8 mouse cellular contexts compared by ENCODE assay signal in the genomic region with DNA sequence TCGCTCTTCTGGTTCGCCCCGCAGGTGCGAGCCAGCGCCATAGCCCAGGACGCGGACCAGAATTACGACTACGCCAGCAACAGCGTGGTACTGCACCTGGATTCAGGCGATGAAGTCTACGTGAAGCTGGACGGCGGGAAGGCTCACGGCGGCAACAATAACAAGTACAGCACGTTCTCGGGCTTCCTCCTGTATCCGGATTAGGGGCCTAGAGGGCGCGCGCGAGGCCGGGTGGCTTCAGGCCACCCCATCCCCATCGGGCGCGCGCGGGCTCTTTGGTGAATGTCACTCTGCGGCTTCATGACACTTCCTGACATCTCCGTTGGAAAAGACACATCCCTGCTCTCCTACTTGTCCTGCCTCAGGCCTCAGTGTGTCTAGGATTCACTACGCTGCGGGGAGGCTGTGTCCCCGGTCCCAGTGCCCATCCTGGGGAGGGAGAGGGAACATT. TPM values are rescaled to one million over a fixed set of nuclear protein-coding genes. Genes with fewer than 3 reads are reported as not detected.
A peak's percentile ranks its signal among the peaks of the same experiment; 100 is the strongest.
DNase-seq lines count a peak whose midpoint lies in the region; ATAC-seq and TF ChIP-seq lines count a peak whose summit lies in the region.

No protein-coding gene starts in this region.

- H3K4me1 ChIP-seq in thymus, adult 2 months (replicated peaks; ENCODE audit: control insufficient read depth, insufficient read depth, low read length) = no peaks in the 10 kb centered on the region
- peaks cover 26% of the 10 kb centered on the region for H3K4me1 ChIP-seq in limb, embryonic 15.5 days
- peaks cover 8% of the 10 kb centered on the region; the same call in 1 of the 2 replicates for H3K4me1 ChIP-seq in neural tube, embryonic 11.5 days (ENCODE audit: control insufficient read depth, insufficient read depth, low read length)

- H3K9me3 ChIP-seq in limb, embryonic 15.5 days = no peaks in the 10 kb centered on the region
- H3K9me3 ChIP-seq in neural tube, embryonic 11.5 days (ENCODE audit: control insufficient read depth, low read length) = no peaks in the 10 kb centered on the region

- intact Hi-C loops in heart, postnatal 10 days (cut with DNase I) = no loop called here

- H3K27ac ChIP-seq in thymus, adult 2 months (ENCODE audit: control insufficient read depth, insufficient read depth, low read length) = no peak overlapping the region
- H3K27ac ChIP-seq in limb, embryonic 15.5 days = no peak overlapping the region
- no peak overlapping the region for H3K27ac ChIP-seq in neural tube, embryonic 11.5 days (ENCODE audit: low read depth, low read length)

- TF ChIP-seq CTCF in thymus, adult 2 months (IDR thresholded peaks at IDR 0.05; ENCODE audit: borderline replicate concordance, control insufficient read depth, extremely low read depth, insufficient read depth, low read length, poor library complexity) = no peak

- H3K4me2 ChIP-seq in limb, embryonic 15.5 days = peak overlapping the region; percentile 42
- H3K4me2 ChIP-seq in neural tube, embryonic 11.5 days (ENCODE audit: low read depth) = peak overlapping the region; percentile 41

- H3K9ac ChIP-seq in limb, embryonic 15.5 days = no peak overlapping the region
- H3K9ac ChIP-seq in neural tube, embryonic 11.5 days (ENCODE audit: low read length) = no peak overlapping the region

- no peak for TF ChIP-seq POLR2A in thymus, adult 2 months (IDR thresholded peaks at IDR 0.05; ENCODE audit: control insufficient read depth, extremely low read depth, insufficient read depth, low read length, poor library complexity)

- H3K4me3 ChIP-seq in thymus, adult 2 months (ENCODE audit: control insufficient read depth, insufficient read depth, low read length) = no peak overlapping the region
- peak overlapping the region; percentile 28 for H3K4me3 ChIP-seq in limb, embryonic 15.5 days
- H3K4me3 ChIP-seq in neural tube, embryonic 11.5 days (ENCODE audit: low read depth, low read length) = peak overlapping the region; percentile 24

- DNase-seq in CD4-positive, CD25-positive, alpha-beta regulatory T cell, adult 2 months (ENCODE audit: low read depth, low spot score) = peak; percentile 9
- DNase-seq in thymus, adult 2 months = peak; percentile 17
- DNase-seq in thymus, adult 18-20 months = no peak
- peak; percentile 22 to 33 for DNase-seq in heart, postnatal 10 days
- DNase-seq in neural tube, embryonic 11.5 days (ENCODE audit: low spot score) = peak; percentile 67
- DNase-seq in MN1 (ENCODE audit: low spot score) = no peak

- H3K36me3 ChIP-seq in thymus, adult 2 months (ENCODE audit: control insufficient read depth, insufficient read depth, low read length) = no peaks in the 10 kb centered on the region
- no peaks in the 10 kb centered on the region for H3K36me3 ChIP-seq in limb, embryonic 15.5 days
- no peaks in the 10 kb centered on the region for H3K36me3 ChIP-seq in neural tube, embryonic 11.5 days (ENCODE audit: control insufficient read depth, insufficient read depth, low read length)

- peaks cover 3% of the 10 kb centered on the region for H3K27me3 ChIP-seq in thymus, adult 2 months (ENCODE audit: control insufficient read depth, insufficient read depth, low read length)
- H3K27me3 ChIP-seq in limb, embryonic 15.5 days = peaks cover 87% of the 10 kb centered on the region
- peaks cover 64% of the 10 kb centered on the region for H3K27me3 ChIP-seq in neural tube, embryonic 11.5 days (ENCODE audit: control insufficient read depth, insufficient read depth, low read length)

- WGBS in thymus, adult 2 months = 3% methylated on average over 34 of the region's 34 CpGs
- WGBS in limb, embryonic 15.5 days = under 1% methylated on average over 34 of the region's 34 CpGs
- WGBS in neural tube, embryonic 11.5 days = under 1% methylated on average over 34 of the region's 34 CpGs

- no peak for ATAC-seq in CD4-positive, CD25-positive, alpha-beta regulatory T cell, adult 4 months
- ATAC-seq in limb, embryonic 15.5 days (ENCODE audit: insufficient number of reproducible peaks, low FRiP score, low TSS enrichment, low read depth) = 0 out of 2 replicates have a peak, but pooled peaks have one; percentile 14
- ATAC-seq in neural tube, embryonic 11.5 days (ENCODE audit: insufficient read depth, low FRiP score, low TSS enrichment) = 0 out of 2 replicates have a peak, but pooled peaks have one; percentile 1

RNA-seq across cellular contexts. Expression of a gene that starts 2.0 kb away (rescaled TPM):
- polyA plus RNA-seq in CD4-positive, CD25-positive, alpha-beta regulatory T cell, adult 4 months (2017; shearing (Covaris generic)) = not detected
- 0.11 and 0.28 TPM in 2 replicates for polyA plus RNA-seq in thymus, adult 2 months (2012; rRNA removed)
- total RNA-seq in heart, postnatal 10 days (2021) = not detected
- not detected in 2 replicates for polyA plus RNA-seq in limb, embryonic 15.5 days (2015; fragmentation: Nextera tagmentation; extraction: Ambion mirVana)
- 0.15 TPM in 1 of 2 replicates, not detected in the other for polyA plus RNA-seq in neural tube, embryonic 11.5 days (2014; fragmentation: Nextera tagmentation; extraction: Ambion mirVana)

Comparison
In these comparisons a context has a peak if more than half of its experiments do, and no peak if none do; other contexts are left out.
1. DNase-seq: peak in CD4-positive, CD25-positive, alpha-beta regulatory T cell, adult 2 months (single experiment), thymus, adult 2 months (single experiment), heart, postnatal 10 days (2 of 2) and neural tube, embryonic 11.5 days (single experiment); none in thymus, adult 18-20 months (0 of 2) and MN1 (single experiment).